Mouse (Mus musculus): Measurements from ENCODE around the gene Wnt5a.

DNA sequence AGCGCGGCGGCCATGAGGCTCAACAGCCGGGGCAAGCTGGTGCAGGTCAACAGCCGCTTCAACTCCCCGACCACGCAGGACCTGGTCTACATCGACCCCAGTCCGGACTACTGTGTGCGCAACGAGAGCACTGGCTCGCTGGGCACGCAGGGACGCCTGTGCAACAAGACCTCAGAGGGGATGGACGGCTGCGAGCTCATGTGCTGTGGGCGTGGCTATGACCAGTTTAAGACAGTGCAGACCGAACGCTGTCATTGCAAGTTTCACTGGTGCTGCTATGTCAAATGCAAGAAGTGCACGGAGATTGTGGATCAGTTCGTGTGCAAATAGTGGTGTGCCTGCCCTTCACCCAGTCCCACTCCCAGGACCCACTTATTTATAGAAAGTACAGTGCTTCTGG lies 18.1 kb downstream of the Wnt5a start:
- TF ChIP-seq POLR2A (IDR thresholded peaks at IDR 0.05; ENCODE audit: low read depth, low read length): no peak
- no peak for TF ChIP-seq CTCF (IDR thresholded peaks at IDR 0.05; ENCODE audit: borderline replicate concordance, insufficient read depth, low read length)

All from embryonic fibroblast, embryonic 13.5 days (primary cell).